Mouse (Mus musculus) liver, postnatal 0 days (tissue): ENCODE results near the gene Wt1.

Experiments
- CTCF ChIP-seq: sonication (generic); IDR thresholded peaks from 2 replicates; pipeline ENCODE4 v1.5.1; 2016; ENCODE audit warnings: antibody characterized with exemption, low read depth
- EP300 ChIP-seq: IDR thresholded peaks from 2 replicates; pipeline ENCODE4 v1.6.1; 2016; ENCODE audit warnings: antibody characterized with exemption, low read depth, mild to moderate bottlenecking

- TF ChIP-seq CTCF = peak; percentile 52
- no peak for TF ChIP-seq EP300
These were observed 63.0 kb downstream of the Wt1 start for GRCm38 (mm10) chr2:105189352-105189751.
